Mouse (Mus musculus) embryonic facial prominence, embryonic 15.5 days (tissue): ENCODE data around the gene Vmn1r197. TPM values are rescaled to one million over a fixed set of nuclear protein-coding genes. Genes with fewer than 3 reads are reported as not detected.
"Not testable (repeated sequence)": the region's sequence is repeated elsewhere in the genome, so short reads cannot be mapped to it uniquely, and the experiment has no call there.

Experiments
- ATAC-seq: fragments of 200-750 bp; cut with Nextera tagmentation; 2 replicates; pipeline ENCODE4 v1.8.0; 2017; ENCODE audit warnings: low read depth, moderate TSS enrichment; ENCODE audit not compliant: insufficient number of reproducible peaks, low FRiP score, low TSS enrichment
- H3K27ac ChIP-seq: fragments of 300-500 bp; sonication (generic); replicated peaks from 2 replicates; pipeline ENCODE4 v1.5.1; 2015; ENCODE audit warnings: mild to moderate bottlenecking, inconsistent platforms
- H3K27me3 ChIP-seq: fragments of 300-500 bp; sonication (generic); 2 replicates; pipeline ENCODE4 v1.6.1; 2015; ENCODE audit warnings: inconsistent platforms
- H3K36me3 ChIP-seq: fragments of 300-500 bp; sonication (generic); 2 replicates; pipeline ENCODE4 v1.6.1; 2015; ENCODE audit warnings: mild to moderate bottlenecking, inconsistent platforms
- H3K4me1 ChIP-seq: fragments of 300-500 bp; sonication (generic); 2 replicates; pipeline ENCODE4 v1.6.1; 2015; ENCODE audit warnings: inconsistent platforms
- H3K4me2 ChIP-seq: fragments of 300-500 bp; sonication (generic); replicated peaks from 2 replicates; pipeline ENCODE4 v1.6.1; 2015; ENCODE audit warnings: mild to moderate bottlenecking, inconsistent platforms
- H3K4me3 ChIP-seq: fragments of 300-500 bp; sonication (generic); replicated peaks from 2 replicates; pipeline ENCODE4 v1.5.1; 2015; ENCODE audit warnings: mild to moderate bottlenecking, inconsistent platforms
- H3K9ac ChIP-seq: fragments of 300-500 bp; sonication (generic); 2 replicates; pipeline ENCODE4 v1.6.1; 2015; ENCODE audit warnings: inconsistent platforms
- H3K9me3 ChIP-seq: fragments of 300-500 bp; sonication (generic); replicated peaks from 2 replicates; pipeline ENCODE4 v1.6.1; 2016; ENCODE audit warnings: inconsistent platforms
- WGBS: fragments of 180-500 bp; shearing (Covaris S2); methylation state at CpG from one replicate; pipeline ENCODE4 v1.1.7; 2015; 5-methylcytosine and 5-hydroxymethylcytosine counted together
- polyA plus RNA-seq: library from polyadenylated mRNA; unstranded; fragments of >200 nt; fragmentation: Nextera tagmentation; extraction: Ambion mirVana; gene quantifications from 2 replicates; pipeline ENCODE4 v1.2.1, GENCODE M21; 2015

Gene Vmn1r197
- polyA plus RNA-seq, 1 experiment from 2014 or later = not detected

- H3K9ac ChIP-seq, H3K27ac ChIP-seq, H3K27me3 ChIP-seq, H3K36me3 ChIP-seq, H3K4me1 ChIP-seq, H3K4me3 ChIP-seq, H3K4me2 ChIP-seq, H3K9me3 ChIP-seq, ATAC-seq: not testable (repeated sequence)
- 54% methylated on average over 3 of the region's 3 CpGs for WGBS
Measured at GRCm38 (mm10) chr13:22381128-22381527, 56.7 kb downstream of the Vmn1r197 start.

Other genes with a start within 250 kb of the Vmn1r197 start
- not detected in 2 replicates for gene Vmn1r188, start 240.1 kb upstream of the Vmn1r197 start, polyA plus RNA-seq
- gene Vmn1r189, start 218.8 kb upstream of the Vmn1r197 start, polyA plus RNA-seq = not detected in 2 replicates
- not detected in 2 replicates for gene Vmn1r191, start 140.6 kb upstream of the Vmn1r197 start, polyA plus RNA-seq
- not detected in 2 replicates for gene Vmn1r192, start 133.4 kb upstream of the Vmn1r197 start, polyA plus RNA-seq
- gene Vmn1r193, start 101.4 kb upstream of the Vmn1r197 start, polyA plus RNA-seq = not detected in 2 replicates
- gene Vmn1r194, start 80.4 kb upstream of the Vmn1r197 start, polyA plus RNA-seq = not detected in 2 replicates
- gene Vmn1r195, start 54.1 kb upstream of the Vmn1r197 start, polyA plus RNA-seq = not detected in 2 replicates
- 0.07 TPM in 2 replicates for gene Vmn1r196, start 34.7 kb upstream of the Vmn1r197 start, polyA plus RNA-seq
- gene Vmn1r198, start 25.8 kb downstream of the Vmn1r197 start, polyA plus RNA-seq = not detected in 2 replicates
- gene Vmn1r199, start 55.2 kb downstream of the Vmn1r197 start, polyA plus RNA-seq = 0.14 TPM in 1 of 2 replicates, not detected in the other
- gene Vmn1r200, start 65.8 kb downstream of the Vmn1r197 start, polyA plus RNA-seq = not detected in 2 replicates
- not detected in 2 replicates for gene Vmn1r201, start 147.3 kb downstream of the Vmn1r197 start, polyA plus RNA-seq
- not detected in 2 replicates for gene Vmn1r202, start 180.8 kb downstream of the Vmn1r197 start, polyA plus RNA-seq
- gene Vmn1r203, start 193.5 kb downstream of the Vmn1r197 start, polyA plus RNA-seq = 0.03 TPM in 1 of 2 replicates, not detected in the other
- gene Vmn1r204, start 228.6 kb downstream of the Vmn1r197 start, polyA plus RNA-seq = not detected in 2 replicates